Mouse (Mus musculus): ENCODE data around the gene Fhad1. TPM values are rescaled to one million over a fixed set of nuclear protein-coding genes. Genes with fewer than 3 reads are reported as not detected.

Fhad1 gene
- polyA plus RNA-seq, 1 experiment = 0.07 TPM

DNA sequence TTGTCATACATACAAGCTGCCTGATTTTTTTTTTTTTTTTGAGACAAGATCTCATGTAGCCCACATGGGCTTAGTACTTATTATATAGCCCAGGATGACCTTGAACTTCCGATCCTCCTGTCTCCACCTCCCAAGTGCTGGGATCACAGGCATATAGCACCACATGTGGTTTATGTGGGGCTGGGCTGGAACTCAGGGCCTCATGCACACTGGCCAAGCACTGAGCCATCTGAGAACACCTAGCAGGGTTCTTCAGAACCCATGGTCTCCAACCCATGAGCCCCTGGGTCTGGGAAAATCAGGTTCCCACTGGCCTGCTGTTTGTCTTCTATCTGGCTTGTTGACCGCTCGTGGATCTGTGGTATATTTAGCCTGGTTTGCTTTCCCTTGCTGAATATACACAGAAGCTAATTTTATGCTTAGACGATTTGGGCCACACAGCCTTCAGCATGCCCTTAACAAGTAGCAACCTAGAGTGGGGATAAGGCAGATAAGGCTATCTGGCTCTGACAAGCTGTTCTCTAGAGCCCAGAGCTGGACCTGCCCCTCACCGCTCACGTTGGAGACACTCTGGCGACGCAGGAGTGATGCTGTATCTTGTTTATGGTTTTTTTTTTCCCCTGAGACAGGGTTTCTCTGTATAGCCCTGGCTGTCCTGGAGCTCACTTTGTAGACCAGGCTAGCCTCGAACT, 24.9 kb upstream of the Fhad1 start:
- TF ChIP-seq USF1 (IDR thresholded peaks at IDR 0.05; ENCODE audit: low read depth) = no peak
- TF ChIP-seq MYOD1 (IDR thresholded peaks at IDR 0.05; ENCODE audit: control insufficient read depth, insufficient read length, low read depth) = no peak
- TF ChIP-seq MYOG (IDR thresholded peaks at IDR 0.05; ENCODE audit: control insufficient read depth, extremely low read depth, insufficient read length) = no peak
- no peak for TF ChIP-seq FOSL1 (IDR thresholded peaks at IDR 0.05; ENCODE audit: insufficient read depth, low read length, poor library complexity, severe bottlenecking)
- no peak for TF ChIP-seq CEBPB (IDR thresholded peaks at IDR 0.05; ENCODE audit: low read depth)
- TF ChIP-seq MAX (IDR thresholded peaks at IDR 0.05) = no peak
- no peak for TF ChIP-seq CTCF (IDR thresholded peaks at IDR 0.05; ENCODE audit: control insufficient read depth, insufficient read depth, insufficient read length)
- no peaks in the 10 kb centered on the region for H3K79me2 ChIP-seq (ENCODE audit: control insufficient read depth, insufficient read depth)
- no peak overlapping the region for H3ac ChIP-seq (ENCODE audit: control insufficient read depth, insufficient read length, low read depth)
- no peaks in the 10 kb centered on the region for H3K27me3 ChIP-seq (ENCODE audit: control insufficient read depth, insufficient read depth, insufficient read length)
- H3K36me3 ChIP-seq (ENCODE audit: control insufficient read depth, insufficient read depth) = no peaks in the 10 kb centered on the region
- no peaks in the 10 kb centered on the region for H3K79me3 ChIP-seq (ENCODE audit: low read depth)
- H3K4me3 ChIP-seq (ENCODE audit: insufficient read depth, poor library complexity, severe bottlenecking) = no peak overlapping the region

- Histone ChIP-seq H3K4me3 (ENCODE audit: insufficient read depth, poor library complexity, severe bottlenecking) (no peak overlapping the region), H3K27me3 (ENCODE audit: control insufficient read depth, insufficient read depth, insufficient read length) (no peaks in the 10 kb centered on the region), H3K79me3 (ENCODE audit: low read depth) (no peaks in the 10 kb centered on the region), H3K36me3 (ENCODE audit: control insufficient read depth, insufficient read depth) (no peaks in the 10 kb centered on the region), H3ac (ENCODE audit: control insufficient read depth, insufficient read length, low read depth) (no peak overlapping the region), H3K79me2 (ENCODE audit: control insufficient read depth, insufficient read depth) (no peaks in the 10 kb centered on the region)
- TF ChIP-seq FOSL1 (IDR thresholded peaks at IDR 0.05; ENCODE audit: insufficient read depth, low read length, poor library complexity, severe bottlenecking) (no peak), CTCF (IDR thresholded peaks at IDR 0.05; ENCODE audit: control insufficient read depth, insufficient read depth, insufficient read length) (no peak), MYOG (IDR thresholded peaks at IDR 0.05; ENCODE audit: control insufficient read depth, extremely low read depth, insufficient read length) (no peak), MAX (IDR thresholded peaks at IDR 0.05) (no peak), CEBPB (IDR thresholded peaks at IDR 0.05; ENCODE audit: low read depth) (no peak), USF1 (IDR thresholded peaks at IDR 0.05; ENCODE audit: low read depth) (no peak), MYOD1 (IDR thresholded peaks at IDR 0.05; ENCODE audit: control insufficient read depth, insufficient read length, low read depth) (no peak)
Measured at GRCm38 (mm10) chr4:142037897-142038296, 23.0 kb upstream of the Fhad1 start.

- no peaks in the 10 kb centered on the region for H3K79me3 ChIP-seq (ENCODE audit: low read depth)
- H3K4me3 ChIP-seq (ENCODE audit: insufficient read depth, poor library complexity, severe bottlenecking) = no peak overlapping the region
- no peaks in the 10 kb centered on the region for H3K79me2 ChIP-seq (ENCODE audit: control insufficient read depth, insufficient read depth)
- H3ac ChIP-seq (ENCODE audit: control insufficient read depth, insufficient read length, low read depth) = no peak overlapping the region
- no peaks in the 10 kb centered on the region for H3K27me3 ChIP-seq (ENCODE audit: control insufficient read depth, insufficient read depth, insufficient read length)
- H3K36me3 ChIP-seq (ENCODE audit: control insufficient read depth, insufficient read depth) = no peaks in the 10 kb centered on the region
- no peak for TF ChIP-seq MAX (IDR thresholded peaks at IDR 0.05)
- no peak for TF ChIP-seq CTCF (IDR thresholded peaks at IDR 0.05; ENCODE audit: control insufficient read depth, insufficient read depth, insufficient read length)
- TF ChIP-seq MYOG (IDR thresholded peaks at IDR 0.05; ENCODE audit: control insufficient read depth, extremely low read depth, insufficient read length) = no peak
- no peak for TF ChIP-seq FOSL1 (IDR thresholded peaks at IDR 0.05; ENCODE audit: insufficient read depth, low read length, poor library complexity, severe bottlenecking)
- no peak for TF ChIP-seq USF1 (IDR thresholded peaks at IDR 0.05; ENCODE audit: low read depth)
- no peak for TF ChIP-seq CEBPB (IDR thresholded peaks at IDR 0.05; ENCODE audit: low read depth)
- no peak for TF ChIP-seq MYOD1 (IDR thresholded peaks at IDR 0.05; ENCODE audit: control insufficient read depth, insufficient read length, low read depth)
Measured at GRCm38 (mm10) chr4:142028533-142028932, 13.7 kb upstream of the Fhad1 start.

DNA sequence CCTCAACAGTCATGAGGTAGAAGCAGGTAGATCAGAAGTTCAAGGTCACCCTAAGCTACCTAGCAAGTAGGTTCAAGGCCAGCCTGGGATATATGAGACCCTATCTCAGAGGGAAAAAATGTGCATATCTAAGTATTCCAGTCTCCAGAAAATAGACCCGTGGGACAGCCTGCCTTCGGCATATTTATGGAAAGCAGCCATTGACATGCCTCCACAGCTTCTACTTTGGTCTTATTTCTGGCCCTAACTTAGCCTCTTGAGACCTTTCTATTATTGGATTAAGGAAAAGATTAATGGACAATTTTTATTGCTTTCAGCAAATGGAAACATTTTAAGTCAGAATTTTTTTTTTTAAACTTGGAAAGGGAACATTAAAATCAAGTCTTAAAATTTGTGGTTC, 12.1 kb upstream of the Fhad1 start:
- no peak overlapping the region for H3ac ChIP-seq (ENCODE audit: control insufficient read depth, insufficient read length, low read depth)
- no peaks in the 10 kb centered on the region for H3K27me3 ChIP-seq (ENCODE audit: control insufficient read depth, insufficient read depth, insufficient read length)
- no peak overlapping the region for H3K4me3 ChIP-seq (ENCODE audit: insufficient read depth, poor library complexity, severe bottlenecking)
- H3K36me3 ChIP-seq (ENCODE audit: control insufficient read depth, insufficient read depth) = no peaks in the 10 kb centered on the region
- H3K79me2 ChIP-seq (ENCODE audit: control insufficient read depth, insufficient read depth) = no peaks in the 10 kb centered on the region
- no peaks in the 10 kb centered on the region for H3K79me3 ChIP-seq (ENCODE audit: low read depth)
- TF ChIP-seq FOSL1 (IDR thresholded peaks at IDR 0.05; ENCODE audit: insufficient read depth, low read length, poor library complexity, severe bottlenecking) (no peak), MAX (IDR thresholded peaks at IDR 0.05) (no peak), MYOD1 (IDR thresholded peaks at IDR 0.05; ENCODE audit: control insufficient read depth, insufficient read length, low read depth) (no peak), MYOG (IDR thresholded peaks at IDR 0.05; ENCODE audit: control insufficient read depth, extremely low read depth, insufficient read length) (no peak), USF1 (IDR thresholded peaks at IDR 0.05; ENCODE audit: low read depth) (no peak), CEBPB (IDR thresholded peaks at IDR 0.05; ENCODE audit: low read depth) (no peak), CTCF (IDR thresholded peaks at IDR 0.05; ENCODE audit: control insufficient read depth, insufficient read depth, insufficient read length) (no peak)

DNA sequence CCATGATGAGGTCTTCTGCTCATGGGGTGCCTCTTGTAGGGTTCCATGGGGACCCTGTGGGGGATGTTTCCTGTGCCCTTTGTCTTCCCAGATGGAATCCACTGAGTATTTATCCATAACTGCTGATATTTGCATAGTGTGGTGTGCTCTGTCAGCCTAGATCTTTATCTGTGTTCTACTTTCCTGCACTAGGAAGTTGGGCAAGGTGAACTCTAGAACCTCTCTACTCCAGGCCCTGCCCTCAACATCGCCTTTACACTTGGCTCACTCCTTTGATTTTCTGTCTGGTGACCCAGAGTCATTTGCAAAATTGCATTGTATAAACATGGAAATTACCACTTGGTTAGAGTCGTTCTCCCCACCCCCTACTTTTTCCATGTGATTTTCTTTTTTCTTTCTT, 9.7 kb upstream of the Fhad1 start:
- H3K79me3 ChIP-seq (ENCODE audit: low read depth) = no peaks in the 10 kb centered on the region
- no peaks in the 10 kb centered on the region for H3K27me3 ChIP-seq (ENCODE audit: control insufficient read depth, insufficient read depth, insufficient read length)
- no peaks in the 10 kb centered on the region for H3K36me3 ChIP-seq (ENCODE audit: control insufficient read depth, insufficient read depth)
- no peak overlapping the region for H3ac ChIP-seq (ENCODE audit: control insufficient read depth, insufficient read length, low read depth)
- H3K4me3 ChIP-seq (ENCODE audit: insufficient read depth, poor library complexity, severe bottlenecking) = no peak overlapping the region
- no peak for TF ChIP-seq MYOG (IDR thresholded peaks at IDR 0.05; ENCODE audit: control insufficient read depth, extremely low read depth, insufficient read length)
- no peaks in the 10 kb centered on the region for H3K79me2 ChIP-seq (ENCODE audit: control insufficient read depth, insufficient read depth)

GRCm38 (mm10) chr4:142023166-142023565, 8.3 kb upstream of the Fhad1 start:
- TF ChIP-seq CTCF (IDR thresholded peaks at IDR 0.05; ENCODE audit: control insufficient read depth, insufficient read depth, insufficient read length) (no peak), FOSL1 (IDR thresholded peaks at IDR 0.05; ENCODE audit: insufficient read depth, low read length, poor library complexity, severe bottlenecking) (no peak), MYOD1 (IDR thresholded peaks at IDR 0.05; ENCODE audit: control insufficient read depth, insufficient read length, low read depth) (no peak), USF1 (IDR thresholded peaks at IDR 0.05; ENCODE audit: low read depth) (no peak), MYOG (IDR thresholded peaks at IDR 0.05; ENCODE audit: control insufficient read depth, extremely low read depth, insufficient read length) (no peak), CEBPB (IDR thresholded peaks at IDR 0.05; ENCODE audit: low read depth) (no peak), MAX (IDR thresholded peaks at IDR 0.05) (no peak)
- H3K36me3 ChIP-seq (ENCODE audit: control insufficient read depth, insufficient read depth) = no peaks in the 10 kb centered on the region
- no peak overlapping the region for H3ac ChIP-seq (ENCODE audit: control insufficient read depth, insufficient read length, low read depth)
- H3K79me2 ChIP-seq (ENCODE audit: control insufficient read depth, insufficient read depth) = no peaks in the 10 kb centered on the region
- no peaks in the 10 kb centered on the region for H3K79me3 ChIP-seq (ENCODE audit: low read depth)
- H3K4me3 ChIP-seq (ENCODE audit: insufficient read depth, poor library complexity, severe bottlenecking) = no peak overlapping the region
- H3K27me3 ChIP-seq (ENCODE audit: control insufficient read depth, insufficient read depth, insufficient read length) = no peaks in the 10 kb centered on the region

Data from C2C12 (cell line).